Mouse (Mus musculus) granulocyte monocyte progenitor cell, adult 5-6 weeks (primary cell): ENCODE results near the gene Krr1. TPM values are rescaled to one million over a fixed set of nuclear protein-coding genes. Genes with fewer than 3 reads are reported as not detected.

ENCODE experiments used
- total RNA-seq, 2 experiments: library from RNA; stranded (forward) in 1 of 2; stranded (reverse) in 1 of 2; fragments of 200-712, 200-1000 nt in 1 of 2; fragments of >200 nt in 1 of 2; fragmentation: Nextera tagmentation in 1 of 2; gene quantifications; 2 replicates each; pipeline ENCODE4 v1.2.3; 2014 to 2017

Krr1 gene
- total RNA-seq, 2 experiments from 2014 or later, result 60.9 to 67.6 TPM

Other genes starting within 250 kb of the Krr1 start
- 496 and 560 TPM in 2 replicates for gene Glipr1, start 30.0 kb downstream of the Krr1 start, total RNA-seq (2014; fragmentation: Nextera tagmentation)
- 506 and 574 TPM in 2 replicates for gene Glipr1, start 30.0 kb downstream of the Krr1 start, total RNA-seq (2017)
- gene Glipr1l1, start 87.5 kb downstream of the Krr1 start, total RNA-seq (2014; fragmentation: Nextera tagmentation), result not detected in 2 replicates
- not detected in 2 replicates for gene Glipr1l1, start 87.5 kb downstream of the Krr1 start, total RNA-seq (2017)
- gene Glipr1l2, start 110.7 kb downstream of the Krr1 start, total RNA-seq (2014; fragmentation: Nextera tagmentation), result not detected in 2 replicates
- gene Glipr1l2, start 110.7 kb downstream of the Krr1 start, total RNA-seq (2017), result not detected in 2 replicates
- gene Glipr1l3, start 187.7 kb downstream of the Krr1 start, total RNA-seq (2014; fragmentation: Nextera tagmentation), result not detected in 2 replicates
- gene Glipr1l3, start 187.7 kb downstream of the Krr1 start, total RNA-seq (2017), result not detected in 2 replicates
- gene Caps2, start 191.0 kb downstream of the Krr1 start, total RNA-seq (2014; fragmentation: Nextera tagmentation), result not detected in 2 replicates
- gene Caps2, start 191.0 kb downstream of the Krr1 start, total RNA-seq (2017), result not detected in 2 replicates